ENCODE assay signal across 19 mouse cellular contexts in the genomic region with DNA sequence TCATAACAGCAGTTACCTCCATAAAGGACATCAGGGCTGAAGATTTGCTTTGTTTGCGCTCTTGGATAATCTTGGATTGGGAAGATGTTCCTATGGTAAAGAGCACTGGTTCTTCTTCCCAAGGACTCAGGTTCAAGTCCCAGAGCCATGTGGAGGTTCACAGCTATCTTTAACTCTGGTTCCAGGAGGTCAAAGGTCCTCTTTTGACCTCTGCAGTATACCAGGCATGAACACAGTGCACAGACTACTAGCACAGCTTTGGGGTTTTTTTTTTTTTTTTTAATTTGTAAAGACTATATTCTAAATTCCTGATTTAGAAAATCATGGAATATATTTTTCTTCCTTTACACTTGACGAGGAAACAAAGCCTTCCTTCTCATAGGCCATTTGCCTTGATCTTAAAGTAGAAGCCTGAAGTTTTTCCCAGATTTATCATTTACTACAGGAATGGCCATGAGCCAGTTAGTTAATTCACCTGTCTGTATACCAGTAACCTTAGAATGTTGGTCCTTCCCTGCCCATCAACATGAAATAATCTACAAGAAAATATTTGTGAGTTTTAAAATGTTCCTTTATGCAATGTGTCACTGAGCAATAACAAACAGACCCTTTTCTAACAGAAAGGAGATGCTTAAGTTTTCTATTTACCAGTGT. TPM values are rescaled to one million over a fixed set of nuclear protein-coding genes. Genes with fewer than 3 reads are reported as not detected.
"Had no signal": no experiment of that assay in that cellular context is flagged by ENCODE, and none has a peak within 500 bp of the region (broad histone marks: within the 10 kb centered on the region; RNA-seq: fewer than 3 reads in every experiment).

No protein-coding gene starts in this region.

- H3K27ac ChIP-seq: hindbrain, embryonic 12.5 days; left cerebral cortex, adult 2 months; limb, embryonic 10.5 days; midbrain, embryonic 12.5 days had no signal

- ATAC-seq: inflammation-experienced regulatory T-cells, adult 6 months had no signal

- H3K4me3 ChIP-seq: hindbrain, embryonic 12.5 days; left cerebral cortex, adult 2 months; limb, embryonic 10.5 days; midbrain, embryonic 12.5 days had no signal

- H3K9me3 ChIP-seq: hindbrain, embryonic 12.5 days; limb, embryonic 10.5 days; midbrain, embryonic 12.5 days had no signal

- DNase-seq: lung, adult 18-20 months; right cerebral cortex, postnatal 14 days; thymus, postnatal 36 days had no signal

- H3K36me3 ChIP-seq: hindbrain, embryonic 12.5 days; limb, embryonic 10.5 days; midbrain, embryonic 12.5 days had no signal

- H3K4me2 ChIP-seq: hindbrain, embryonic 12.5 days; midbrain, embryonic 12.5 days had no signal

- H3K27me3 ChIP-seq: hindbrain, embryonic 12.5 days; midbrain, embryonic 12.5 days had no signal

- H3K9ac ChIP-seq: hindbrain, embryonic 12.5 days; midbrain, embryonic 12.5 days had no signal

RNA-seq across cellular contexts. Expression of gene Gm47985, which starts 23.4 kb away (rescaled TPM):
- total RNA-seq: layer of hippocampus, postnatal 14 days; left cerebral cortex, adult 2 months; left cerebral cortex, postnatal 14 days; midbrain, postnatal 0 days had no signal
- polyA plus RNA-seq: hindbrain, embryonic 16.5 days; midbrain, postnatal 0 days; neural tube, embryonic 14.5 days; thymus, postnatal 0 days had no signal

RNA-seq across cellular contexts. Expression of gene Gm8947, which starts 33.2 kb away (rescaled TPM):
- total RNA-seq: layer of hippocampus, adult 8-10 months; layer of hippocampus, postnatal 14 days; left cerebral cortex, adult 2 months; left cerebral cortex, postnatal 14 days; megakaryocyte-erythroid progenitor cell, adult 5-6 weeks; midbrain, postnatal 0 days had no signal
- polyA plus RNA-seq: hindbrain, embryonic 12.5 days; hindbrain, embryonic 16.5 days; inflammation-experienced regulatory T-cells, adult 6 months; limb, embryonic 10.5 days; lung, embryonic 16.5 days; midbrain, embryonic 12.5 days; midbrain, postnatal 0 days; neural tube, embryonic 14.5 days; thymus, postnatal 0 days had no signal

RNA-seq across cellular contexts. Expression of gene Gm47995, which starts 39.3 kb away (rescaled TPM):
- total RNA-seq: layer of hippocampus, adult 8-10 months; layer of hippocampus, postnatal 14 days; left cerebral cortex, adult 2 months; left cerebral cortex, postnatal 14 days; midbrain, postnatal 0 days had no signal
- polyA plus RNA-seq: hindbrain, embryonic 12.5 days; hindbrain, embryonic 16.5 days; inflammation-experienced regulatory T-cells, adult 6 months; limb, embryonic 10.5 days; lung, embryonic 16.5 days; midbrain, embryonic 12.5 days; midbrain, postnatal 0 days; neural tube, embryonic 14.5 days; stomach, embryonic 16.5 days; thymus, postnatal 0 days had no signal

RNA-seq across cellular contexts. Expression of gene 3110040M04Rik, which starts 44.9 kb away (rescaled TPM):
- total RNA-seq: layer of hippocampus, adult 8-10 months; layer of hippocampus, postnatal 14 days; left cerebral cortex, adult 2 months; left cerebral cortex, postnatal 14 days; midbrain, postnatal 0 days had no signal
- polyA plus RNA-seq: hindbrain, embryonic 16.5 days; inflammation-experienced regulatory T-cells, adult 6 months; limb, embryonic 10.5 days; limb, embryonic 14.5 days; lung, embryonic 16.5 days; midbrain, embryonic 12.5 days; midbrain, postnatal 0 days; neural tube, embryonic 14.5 days; thymus, postnatal 0 days had no signal

RNA-seq across cellular contexts. Expression of gene Gm47996, which starts 50.9 kb away (rescaled TPM):
- total RNA-seq: layer of hippocampus, adult 8-10 months; layer of hippocampus, postnatal 14 days; left cerebral cortex, adult 2 months; left cerebral cortex, postnatal 14 days; megakaryocyte-erythroid progenitor cell, adult 5-6 weeks; midbrain, postnatal 0 days had no signal
- polyA plus RNA-seq: hindbrain, embryonic 12.5 days; hindbrain, embryonic 16.5 days; inflammation-experienced regulatory T-cells, adult 6 months; lung, embryonic 16.5 days; midbrain, postnatal 0 days; neural tube, embryonic 14.5 days; stomach, embryonic 16.5 days; thymus, postnatal 0 days had no signal
